Mouse (Mus musculus) intestine, postnatal 0 days (tissue): ENCODE results near the gene Cwc25. TPM values are rescaled to one million over a fixed set of nuclear protein-coding genes. Genes with fewer than 3 reads are reported as not detected.

Experiments
- ATAC-seq: fragments of 200-750 bp; cut with Nextera tagmentation; 2 replicates; pipeline ENCODE4 v1.8.0; 2017; ENCODE audit warnings: mild to moderate bottlenecking, moderate TSS enrichment, moderate library complexity
- H3K27ac ChIP-seq: fragments of 300-500 bp; sonication (generic); 2 replicates; pipeline ENCODE4 v1.5.1; 2014; ENCODE audit warnings: mild to moderate bottlenecking, low read depth, low read length, moderate library complexity
- H3K27me3 ChIP-seq: fragments of 300-500 bp; sonication (generic); replicated peaks from 2 replicates; pipeline ENCODE4 v1.6.1; 2014; ENCODE audit warnings: low read length, mixed read lengths; ENCODE audit not compliant: control insufficient read depth, insufficient read depth
- H3K36me3 ChIP-seq: fragments of 300-500 bp; sonication (generic); 2 replicates; pipeline ENCODE4 v1.6.1; 2014; ENCODE audit warnings: mild to moderate bottlenecking, moderate library complexity; ENCODE audit not compliant: control insufficient read depth, insufficient read depth
- H3K4me1 ChIP-seq: fragments of 300-500 bp; sonication (generic); replicated peaks from 2 replicates; pipeline ENCODE4 v1.6.1; 2014; ENCODE audit warnings: antibody characterized with exemption, low read length, mixed read lengths; ENCODE audit not compliant: control insufficient read depth, insufficient read depth
- H3K4me2 ChIP-seq: fragments of 300-500 bp; sonication (generic); replicated peaks from 2 replicates; pipeline ENCODE4 v1.6.1; 2014; ENCODE audit warnings: low read depth, mild to moderate bottlenecking, moderate library complexity
- H3K4me3 ChIP-seq: fragments of 300-500 bp; sonication (generic); 2 replicates; pipeline ENCODE4 v1.5.1; 2014; ENCODE audit warnings: low read depth, low read length
- H3K9ac ChIP-seq: fragments of 300-500 bp; sonication (generic); 2 replicates; pipeline ENCODE4 v1.6.1; 2014; ENCODE audit warnings: mild to moderate bottlenecking, low read depth, low read length
- H3K9me3 ChIP-seq: fragments of 300-500 bp; sonication (generic); 2 replicates; pipeline ENCODE4 v1.6.1; 2016; ENCODE audit warnings: mixed run types; ENCODE audit not compliant: control insufficient read depth
- CTCF ChIP-seq: sonication (generic); IDR thresholded peaks from 2 replicates; pipeline ENCODE4 v1.5.1; 2016; ENCODE audit warnings: low read depth, mild to moderate bottlenecking, control low read depth, antibody characterized with exemption, moderate library complexity
- WGBS: fragments of 180-500 bp; shearing (Covaris S2); extraction: QIAGEN DNeasy Blood & Tissue Kit; methylation state at CpG from one replicate; pipeline ENCODE4 v1.1.7; 2014; 5-methylcytosine and 5-hydroxymethylcytosine counted together
- polyA plus RNA-seq: library from polyadenylated mRNA; unstranded; fragments of >200 nt; fragmentation: Nextera tagmentation; extraction: Ambion mirVana; gene quantifications from 2 replicates; pipeline ENCODE4 v1.2.1, GENCODE M21; 2015

The Cwc25 gene
- polyA plus RNA-seq, 1 experiment from 2014 or later: 8.5 TPM

GRCm38 (mm10) chr11:97717369-97718280, 48.7 kb downstream of the Cwc25 start:
- H3K4me3 ChIP-seq: no peak overlapping the region
- H3K27ac ChIP-seq: no peak overlapping the region; the same call in 1 of the 2 replicates
- no peaks in the 10 kb centered on the region for H3K27me3 ChIP-seq
- peaks cover 74% of the 10 kb centered on the region for H3K36me3 ChIP-seq
- no peak overlapping the region for H3K4me2 ChIP-seq
- H3K9ac ChIP-seq: no peak overlapping the region
- TF ChIP-seq CTCF: no peak
- H3K4me1 ChIP-seq: no peaks in the 10 kb centered on the region
- H3K9me3 ChIP-seq: no peaks in the 10 kb centered on the region
- no peak for ATAC-seq
- 84% methylated on average over 26 of the region's 26 CpGs for WGBS

DNA sequence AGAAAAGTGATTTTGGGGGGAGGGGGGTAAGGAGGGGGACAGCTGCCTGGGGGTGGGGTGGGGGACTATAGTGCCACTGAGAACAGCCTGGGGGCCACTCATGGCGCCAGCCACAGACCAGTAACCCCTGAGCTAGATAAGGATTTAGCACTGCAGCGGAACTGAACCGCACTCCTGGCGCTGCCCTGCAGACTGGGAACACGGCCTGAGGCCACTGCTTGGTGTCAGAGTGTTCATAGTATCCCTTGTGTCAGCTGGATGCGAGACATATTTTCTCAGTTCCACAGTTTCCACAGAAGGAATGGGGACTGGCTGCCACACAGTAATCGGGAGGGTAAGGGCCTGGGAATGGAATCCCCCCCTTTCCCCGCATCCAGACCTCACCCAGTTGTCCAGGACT, 50.3 kb downstream of the Cwc25 start:
- Histone ChIP-seq H3K4me1 (no peaks in the 10 kb centered on the region), H3K27me3 (no peaks in the 10 kb centered on the region), H3K4me3 (no peak overlapping the region), H3K9me3 (no peaks in the 10 kb centered on the region), H3K27ac (no peak overlapping the region), H3K9ac (no peak overlapping the region), H3K4me2 (no peak overlapping the region), H3K36me3 (peaks cover 64% of the 10 kb centered on the region)
- 87% methylated on average over 8 of the region's 8 CpGs for WGBS
- TF ChIP-seq CTCF: no peak
- ATAC-seq: no peak

- H3K4me3 ChIP-seq: no peak overlapping the region
- ATAC-seq: no peak
- no peak overlapping the region for H3K27ac ChIP-seq
- no peak overlapping the region for H3K9ac ChIP-seq
- no peaks in the 10 kb centered on the region for H3K4me1 ChIP-seq
- H3K4me2 ChIP-seq: no peak overlapping the region
- H3K27me3 ChIP-seq: no peaks in the 10 kb centered on the region
- H3K36me3 ChIP-seq: peaks cover 55% of the 10 kb centered on the region
- no peaks in the 10 kb centered on the region for H3K9me3 ChIP-seq
- 85% methylated on average over 14 of the region's 14 CpGs for WGBS
- no peak for TF ChIP-seq CTCF
Observed at GRCm38 (mm10) chr11:97714784-97715760, 51.3 kb downstream of the Cwc25 start.

DNA sequence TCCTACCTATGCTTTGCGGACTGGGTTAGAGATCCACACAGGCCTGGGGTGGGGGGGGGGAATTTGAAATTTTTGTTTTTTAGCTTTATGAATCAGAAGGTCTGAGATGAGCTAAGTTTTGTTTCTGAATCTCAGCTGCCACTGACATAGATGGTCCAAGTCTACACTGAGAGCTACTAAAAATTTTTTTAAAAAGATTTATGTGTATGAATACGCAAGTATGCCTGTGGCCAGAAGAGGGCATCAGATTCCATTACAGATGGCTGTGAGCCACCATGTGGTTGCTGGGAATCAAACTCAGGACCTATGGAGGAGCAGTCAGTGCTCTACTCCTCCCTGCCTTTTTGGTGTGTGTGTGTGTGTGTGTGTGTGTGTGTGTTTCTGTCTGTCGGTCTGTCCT, 52.0 kb downstream of the Cwc25 start:
- H3K4me3 ChIP-seq: no peak overlapping the region
- no peaks in the 10 kb centered on the region for H3K4me1 ChIP-seq
- H3K27me3 ChIP-seq: no peaks in the 10 kb centered on the region
- peak; percentile 52 for TF ChIP-seq CTCF
- no peak overlapping the region for H3K9ac ChIP-seq
- no peak for ATAC-seq
- WGBS: 94% methylated on average over 3 of the region's 3 CpGs
- H3K9me3 ChIP-seq: no peaks in the 10 kb centered on the region
- H3K27ac ChIP-seq: no peak overlapping the region
- peaks cover 48% of the 10 kb centered on the region for H3K36me3 ChIP-seq
- no peak overlapping the region for H3K4me2 ChIP-seq

- 85% methylated on average over 8 of the region's 8 CpGs for WGBS
Observed at GRCm38 (mm10) chr11:97713896-97714295, 52.5 kb downstream of the Cwc25 start.

GRCm38 (mm10) chr11:97712286-97712685, 54.1 kb downstream of the Cwc25 start:
- Histone ChIP-seq H3K9me3 (no peaks in the 10 kb centered on the region), H3K27me3 (no peaks in the 10 kb centered on the region), H3K4me1 (no peaks in the 10 kb centered on the region), H3K4me2 (no peak overlapping the region), H3K27ac (no peak overlapping the region), H3K36me3 (peaks cover 37% of the 10 kb centered on the region), H3K9ac (no peak overlapping the region), H3K4me3 (no peak overlapping the region)
- WGBS: 92% methylated on average over 15 of the region's 15 CpGs
- no peak for ATAC-seq
- TF ChIP-seq CTCF: no peak

More at GRCm38 (mm10) chr11:97713896-97714295, 52.5 kb downstream of the Cwc25 start:
- Histone ChIP-seq H3K4me3 (no peak overlapping the region), H3K9me3 (no peaks in the 10 kb centered on the region), H3K36me3 (peaks cover 44% of the 10 kb centered on the region), H3K4me1 (no peaks in the 10 kb centered on the region), H3K27ac (no peak overlapping the region), H3K27me3 (no peaks in the 10 kb centered on the region), H3K4me2 (no peak overlapping the region), H3K9ac (no peak overlapping the region)
- no peak for ATAC-seq
- TF ChIP-seq CTCF: no peak
